Comparison of ENCODE assay signal across 25 mouse cellular contexts in the genomic region with DNA sequence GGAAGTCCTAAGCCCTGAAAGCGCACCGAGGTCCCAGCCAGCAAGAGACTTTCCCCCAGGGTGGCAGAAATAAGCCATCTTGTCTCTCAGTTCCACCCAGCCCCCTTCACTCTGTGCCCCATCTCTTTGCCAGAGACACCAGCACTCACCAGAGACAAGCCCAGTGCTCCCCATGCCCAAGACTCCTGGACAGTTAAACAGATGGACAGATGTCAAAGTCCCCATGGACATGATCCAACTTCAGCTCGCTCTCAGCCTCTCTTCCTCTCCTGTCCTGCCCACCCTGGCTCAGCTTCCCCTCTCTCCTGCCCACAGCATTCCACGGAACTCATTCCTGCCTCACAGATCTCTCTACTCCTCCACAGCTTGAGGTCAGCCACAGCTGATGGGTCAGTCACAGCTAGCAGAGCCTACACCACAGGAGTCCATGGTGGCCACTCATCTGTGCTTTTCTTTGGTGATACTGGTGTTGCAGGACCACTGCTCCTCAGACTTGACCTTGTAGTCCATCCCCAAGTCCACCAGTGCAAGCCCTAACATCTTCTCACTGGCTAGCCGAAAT. TPM values are rescaled to one million over a fixed set of nuclear protein-coding genes. Genes with fewer than 3 reads are reported as not detected.
DNase-seq lines count a peak whose midpoint lies in the region; ATAC-seq and TF ChIP-seq lines count a peak whose summit lies in the region.
"Had no signal": no experiment of that assay in that cellular context is flagged by ENCODE, and none has a peak within 500 bp of the region (broad histone marks: within the 10 kb centered on the region; RNA-seq: fewer than 3 reads in every experiment).

No protein-coding gene starts in this region.

- 60% methylated on average over 5 of the region's 5 CpGs for WGBS in kidney, postnatal 0 days
- 80% methylated on average over 5 of the region's 5 CpGs for WGBS in midbrain, embryonic 10.5 days

- H3K36me3 ChIP-seq in kidney, postnatal 0 days (ENCODE audit: insufficient read depth, low read length): no peaks in the 10 kb centered on the region
- H3K36me3 ChIP-seq in midbrain, embryonic 10.5 days: no peaks in the 10 kb centered on the region
- H3K36me3 ChIP-seq: embryonic facial prominence, embryonic 15.5 days; forebrain, embryonic 15.5 days; heart, embryonic 13.5 days; hindbrain, embryonic 13.5 days; limb, embryonic 10.5 days; liver, embryonic 13.5 days; stomach, embryonic 15.5 days had no signal

- no peak for TF ChIP-seq CTCF in kidney, postnatal 0 days (IDR thresholded peaks at IDR 0.05; ENCODE audit: low read depth)

- H3K27me3 ChIP-seq in kidney, postnatal 0 days (ENCODE audit: insufficient read depth, low read length): no peaks in the 10 kb centered on the region
- H3K27me3 ChIP-seq in midbrain, embryonic 10.5 days (ENCODE audit: low read depth, poor library complexity, severe bottlenecking): no peaks in the 10 kb centered on the region
- H3K27me3 ChIP-seq: embryonic facial prominence, embryonic 15.5 days; forebrain, embryonic 15.5 days; hindbrain, embryonic 13.5 days; liver, embryonic 13.5 days; stomach, embryonic 15.5 days had no signal

- H3K4me2 ChIP-seq in kidney, postnatal 0 days (ENCODE audit: low read length): no peak overlapping the region
- H3K4me2 ChIP-seq: embryonic facial prominence, embryonic 15.5 days; forebrain, embryonic 15.5 days; heart, embryonic 13.5 days; hindbrain, embryonic 13.5 days; liver, embryonic 13.5 days; stomach, embryonic 15.5 days had no signal

- H3K9me3 ChIP-seq in kidney, postnatal 0 days (replicated peaks; ENCODE audit: low read length): no peaks in the 10 kb centered on the region
- no peaks in the 10 kb centered on the region for H3K9me3 ChIP-seq in midbrain, embryonic 10.5 days (replicated peaks)
- H3K9me3 ChIP-seq: embryonic facial prominence, embryonic 15.5 days; forebrain, embryonic 15.5 days; heart, embryonic 13.5 days; hindbrain, embryonic 13.5 days; limb, embryonic 10.5 days; liver, embryonic 13.5 days; stomach, embryonic 15.5 days had no signal

- peak; percentile 90 for DNase-seq in heart, adult 11 months
- no peak for DNase-seq in heart, postnatal 25 days (ENCODE audit: low spot score)
- no peak for DNase-seq in kidney, postnatal 0 days (ENCODE audit: low spot score)
- DNase-seq in kidney, postnatal 14 days: no peak
- DNase-seq in 3134 (ENCODE audit: extremely low read depth, insufficient read length, low spot score): peak; percentile 74
- DNase-seq in NIH3T3 (ENCODE audit: low read depth): peak; percentile 37
- DNase-seq in thymus, postnatal 4 days: no peak
- no peak for DNase-seq in midbrain, embryonic 10.5 days (ENCODE audit: low spot score)
- DNase-seq: cerebellum, adult 11 months; cerebellum, adult 9-11 months; gastrocnemius, postnatal 10 days; heart, postnatal 14 days; liver, embryonic 13.5 days; thymus, adult 18-20 months had no signal

- no peak for ATAC-seq in kidney, postnatal 0 days (replicated peaks; ENCODE audit: low FRiP score, low read depth)
- ATAC-seq: forebrain, embryonic 15.5 days; midbrain, embryonic 16.5 days had no signal

- no peak overlapping the region for H3K4me3 ChIP-seq in kidney, postnatal 0 days (replicated peaks; ENCODE audit: low read depth, low read length)
- H3K4me3 ChIP-seq in midbrain, embryonic 10.5 days: no peak overlapping the region
- H3K4me3 ChIP-seq: embryonic facial prominence, embryonic 15.5 days; forebrain, embryonic 15.5 days; heart, embryonic 13.5 days; hindbrain, embryonic 13.5 days; limb, embryonic 10.5 days; liver, embryonic 13.5 days; stomach, embryonic 15.5 days had no signal

- 0 out of 2 replicates have a peak overlapping the region, but pooled peaks have one; percentile 23 for H3K9ac ChIP-seq in kidney, postnatal 0 days (ENCODE audit: low read depth, low read length)
- H3K9ac ChIP-seq: embryonic facial prominence, embryonic 15.5 days; forebrain, embryonic 15.5 days; heart, embryonic 13.5 days; hindbrain, embryonic 13.5 days; liver, embryonic 13.5 days; stomach, embryonic 15.5 days had no signal

- H3K4me1 ChIP-seq in kidney, postnatal 0 days (replicated peaks; ENCODE audit: insufficient read depth, low read length): peaks cover 20% of the 10 kb centered on the region
- H3K4me1 ChIP-seq in midbrain, embryonic 10.5 days: peaks cover 21% of the 10 kb centered on the region
- H3K4me1 ChIP-seq: forebrain, embryonic 15.5 days; hindbrain, embryonic 13.5 days had no signal

- 0 out of 2 replicates have a peak overlapping the region, but pooled peaks have one; percentile 13 for H3K27ac ChIP-seq in kidney, postnatal 0 days
- no peak overlapping the region for H3K27ac ChIP-seq in midbrain, embryonic 10.5 days (replicated peaks)
- H3K27ac ChIP-seq: embryonic facial prominence, embryonic 15.5 days; forebrain, embryonic 15.5 days; heart, embryonic 13.5 days; hindbrain, embryonic 13.5 days; limb, embryonic 10.5 days; macrophage had no signal

- intact Hi-C loops in heart, postnatal 25 days (cut with DNase I): no loop called here

RNA-seq across cellular contexts. Expression of a gene that starts 5.1 kb away (rescaled TPM):
- 1 to 10 TPM; 3.1 to 5.5 TPM for total RNA-seq in heart, postnatal 25 days (2021)
- 4.1 and 4.4 TPM in 2 replicates for polyA plus RNA-seq in kidney, postnatal 0 days (2015; fragmentation: Nextera tagmentation; extraction: Ambion mirVana)
- polyA plus RNA-seq in midbrain, embryonic 10.5 days (2016; fragmentation: Nextera tagmentation; extraction: Ambion mirVana): 0.21 and 0.23 TPM in 2 replicates
- total RNA-seq: common myeloid progenitor, adult 5-6 weeks had no signal

RNA-seq across cellular contexts. Expression of a gene that starts 17.7 kb away (rescaled TPM):
- not detected for total RNA-seq in heart, postnatal 25 days (2021)
- 0.61 and 0.79 TPM in 2 replicates for polyA plus RNA-seq in kidney, postnatal 0 days (2015; fragmentation: Nextera tagmentation; extraction: Ambion mirVana)
- polyA plus RNA-seq in midbrain, embryonic 10.5 days (2016; fragmentation: Nextera tagmentation; extraction: Ambion mirVana): 16.3 and 17.0 TPM in 2 replicates
- total RNA-seq: common myeloid progenitor, adult 5-6 weeks; heart, adult 18-20 months; heart, postnatal 14 days; MEL had no signal
- polyA plus RNA-seq: macrophage had no signal

RNA-seq across cellular contexts. Expression of a gene that starts 34.2 kb away (rescaled TPM):
- 100 to 1,000 TPM; 109 to 111 TPM for total RNA-seq in heart, postnatal 25 days (2021)
- polyA plus RNA-seq in kidney, postnatal 0 days (2015; fragmentation: Nextera tagmentation; extraction: Ambion mirVana): 19.5 and 21.9 TPM in 2 replicates
- polyA plus RNA-seq in midbrain, embryonic 10.5 days (2016; fragmentation: Nextera tagmentation; extraction: Ambion mirVana): 10.9 and 11.4 TPM in 2 replicates

Comparison
In these comparisons a context has a peak if more than half of its experiments do, and no peak if none do; other contexts are left out.
1. DNase-seq: peak in heart, adult 11 months (single experiment), 3134 (single experiment) and NIH3T3 (single experiment); none in heart, postnatal 25 days (single experiment), kidney, postnatal 0 days (single experiment), kidney, postnatal 14 days (single experiment), thymus, postnatal 4 days (single experiment) and midbrain, embryonic 10.5 days (single experiment).